Mouse (Mus musculus) urinary bladder, adult 2 months (tissue): ENCODE results near the gene Gm21985. TPM values are rescaled to one million over a fixed set of nuclear protein-coding genes. Genes with fewer than 3 reads are reported as not detected.

Source experiments
- DNase-seq: peaks from one replicate; pipeline ENCODE4 v3.0.0; 2022; ENCODE audit warnings: low spot score
- polyA plus RNA-seq: library from polyadenylated mRNA; depleted of rRNA; stranded (reverse); fragments of >200 nt; gene quantifications from 2 replicates; pipeline ENCODE4 v1.2.3, GENCODE M21; 2012; rRNA removed

Gene Gm21985
- 0.03 and 0.06 TPM in 2 replicates for polyA plus RNA-seq

- DNase-seq = no peak
Observed at GRCm38 (mm10) chr2:112266242-112266592, at the start of gene Gm21985. Gm21985 (plus strand) TSS chr2:112266314.

- DNase-seq = no peak
Observed at GRCm38 (mm10) chr2:112217614-112218013, 48.5 kb upstream of the Gm21985 start.

DNA sequence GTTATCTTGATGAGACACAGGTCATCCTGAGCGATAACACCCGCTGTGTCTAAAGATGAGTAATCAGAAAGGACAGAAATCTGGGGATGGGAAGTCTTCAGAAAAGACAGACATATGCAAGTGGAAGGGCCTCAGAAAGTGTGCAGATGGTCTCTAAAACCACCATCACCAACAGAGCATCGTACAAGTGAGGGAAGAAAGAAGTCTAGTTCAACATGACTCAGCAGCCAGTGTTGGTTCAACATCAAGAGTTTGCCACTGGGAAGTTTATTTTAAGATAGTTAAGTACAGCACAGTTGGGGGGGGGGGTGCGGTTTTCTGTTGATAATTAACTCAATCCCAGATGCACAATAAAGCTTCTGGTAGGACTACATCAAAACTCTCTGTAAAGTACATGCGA lies 45.2 kb upstream of the Gm21985 start:
- DNase-seq = no peak

DNA sequence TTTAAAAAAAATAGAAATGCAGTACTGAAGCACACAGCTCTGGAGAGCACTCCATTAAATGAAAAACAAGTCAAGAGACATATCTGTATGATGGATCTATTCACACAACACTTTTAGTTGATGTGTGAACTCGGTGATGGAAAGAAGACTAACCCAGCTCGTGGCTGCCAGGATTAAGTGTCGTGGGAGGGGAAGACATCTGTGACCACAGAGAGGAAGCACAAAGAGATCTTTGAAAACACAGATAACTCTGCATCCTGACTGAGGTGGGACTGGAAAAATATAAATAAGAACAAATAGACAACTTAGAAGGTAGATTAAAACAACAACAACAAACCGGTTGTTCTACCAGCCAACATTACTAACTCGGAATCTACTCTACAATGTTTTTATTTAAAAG lies 43.5 kb upstream of the Gm21985 start:
- no peak for DNase-seq

DNA sequence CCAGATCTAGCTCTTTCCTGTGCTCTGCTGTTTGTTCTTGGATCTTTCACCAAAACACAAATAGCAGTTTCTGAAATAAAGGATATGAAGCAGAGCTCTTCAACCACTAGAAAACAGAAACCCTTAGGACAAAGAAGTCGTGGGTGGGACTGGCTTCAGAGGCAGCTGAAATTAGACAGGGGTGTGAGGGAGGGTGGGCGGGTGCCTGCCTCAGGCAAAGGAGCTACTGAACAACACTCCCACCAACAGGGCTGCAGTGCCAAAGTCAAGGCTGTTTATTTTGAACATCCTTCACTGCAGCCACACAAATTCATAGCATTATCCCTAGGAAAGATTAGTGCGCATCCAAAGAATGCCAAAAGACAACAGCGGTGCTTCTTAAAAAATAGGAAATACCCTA lies 41.8 kb upstream of the Gm21985 start:
- no peak for DNase-seq

- no peak for DNase-seq
Observed at GRCm38 (mm10) chr2:112232623-112233022, 33.5 kb upstream of the Gm21985 start.

- no peak for DNase-seq
Observed at GRCm38 (mm10) chr2:112236620-112237019, 29.5 kb upstream of the Gm21985 start.

- DNase-seq = no peak
Observed at GRCm38 (mm10) chr2:112238006-112238405, 28.1 kb upstream of the Gm21985 start.

- DNase-seq = peak; percentile 78
Observed at GRCm38 (mm10) chr2:112239212-112239934, 26.7 kb upstream of the Gm21985 start, which contains the start of gene Lpcat4. Lpcat4 (plus strand) TSS chr2:112239468.

DNA sequence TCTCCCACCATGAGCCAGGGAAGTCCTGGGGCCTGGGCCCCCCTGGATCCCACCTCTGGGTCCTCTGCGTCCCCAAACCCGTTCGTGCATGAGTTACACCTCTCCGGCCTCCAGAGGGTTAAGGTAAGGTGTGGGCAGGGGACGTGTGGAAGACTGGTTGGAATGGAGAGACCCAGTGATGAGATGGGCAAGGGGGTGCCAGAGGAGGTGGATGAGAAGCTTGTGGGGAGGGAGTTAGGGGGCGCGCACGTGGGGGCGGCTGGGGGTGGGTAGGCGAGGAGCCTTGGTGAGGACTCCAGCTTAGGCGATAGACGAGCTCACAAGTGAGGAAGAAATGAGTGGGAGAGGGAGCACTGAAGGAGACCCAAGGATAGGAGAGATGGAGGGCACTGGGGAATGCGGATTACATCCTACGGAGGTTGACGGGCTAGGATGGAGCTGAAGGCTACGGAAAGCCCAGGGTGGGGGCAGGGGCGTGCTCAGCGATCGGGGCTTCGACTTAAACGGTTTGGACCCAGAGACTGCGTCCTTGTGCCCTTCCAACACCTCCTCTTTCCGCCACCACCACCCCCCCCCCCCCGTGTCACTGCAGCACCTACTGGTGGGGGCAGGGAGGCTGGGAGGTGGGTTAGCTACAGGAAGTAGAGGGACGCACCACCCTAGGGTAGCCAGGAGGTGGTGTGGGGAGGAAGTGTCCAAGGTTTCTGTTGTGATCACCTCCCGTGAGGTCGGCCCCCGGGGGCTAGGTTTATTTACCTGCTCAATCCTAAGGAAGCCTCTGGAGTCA lies 26.0 kb upstream of the Gm21985 start:
- no peak for DNase-seq

GRCm38 (mm10) chr2:112241787-112242186 lies 24.3 kb upstream of the Gm21985 start:
- no peak for DNase-seq

DNA sequence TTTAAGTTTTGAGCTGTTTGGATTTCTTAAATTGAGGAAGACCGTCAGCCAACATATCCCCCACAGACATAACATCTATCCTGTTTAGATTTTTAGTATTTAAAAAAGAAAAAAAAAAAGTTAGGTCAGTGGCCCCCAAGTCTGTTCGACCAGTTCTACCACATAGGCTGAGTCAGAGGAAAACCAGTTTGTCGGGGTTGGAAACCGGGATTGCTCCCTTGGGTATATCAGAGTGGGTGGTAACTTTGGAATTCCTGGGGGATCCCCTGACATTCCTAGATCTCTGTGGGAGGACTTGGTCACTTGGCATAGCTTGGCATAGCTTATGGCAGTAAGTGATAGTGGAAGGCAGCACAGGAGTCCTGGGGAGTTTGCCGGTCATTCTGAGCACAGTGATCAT lies 20.8 kb upstream of the Gm21985 start:
- DNase-seq = no peak

DNA sequence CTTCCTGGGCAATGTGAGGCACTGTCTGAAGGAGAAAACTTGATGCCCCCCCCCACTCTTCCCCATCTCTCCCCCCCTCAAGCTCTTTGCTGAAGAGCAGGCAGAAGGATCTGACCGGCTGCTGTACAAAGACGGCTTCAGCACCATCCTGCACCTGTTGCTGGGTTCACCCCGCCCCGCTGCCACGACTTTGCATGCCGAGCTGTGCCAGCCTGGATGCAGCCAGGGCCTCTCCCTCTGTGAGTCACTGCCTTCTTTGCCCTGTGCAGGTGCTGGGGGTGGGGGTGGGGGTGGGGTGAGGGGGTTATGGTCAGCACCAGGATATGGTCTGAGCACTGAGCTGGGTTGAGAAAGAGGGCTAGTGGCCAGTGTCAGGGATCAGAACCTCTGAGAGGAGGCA lies 19.9 kb upstream of the Gm21985 start:
- no peak for DNase-seq

DNA sequence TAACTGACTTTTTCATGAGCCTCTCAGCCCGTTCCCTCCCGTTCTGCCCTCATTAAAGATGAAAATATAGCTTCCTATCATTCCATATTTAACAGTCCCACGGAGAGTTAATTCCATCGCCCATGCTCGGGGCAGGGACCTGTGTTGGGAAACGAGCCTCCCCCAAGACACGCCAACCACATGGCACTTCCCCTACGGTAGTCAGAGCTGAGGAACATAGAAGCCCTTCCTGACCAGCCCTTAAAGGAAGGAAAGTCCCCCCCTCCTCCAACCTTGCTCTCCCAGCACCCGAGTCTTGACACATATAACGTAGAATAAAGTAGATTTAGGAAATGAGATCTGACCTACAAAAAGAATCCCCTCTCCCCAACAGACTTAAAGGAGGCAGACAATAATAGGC lies 18.8 kb upstream of the Gm21985 start:
- DNase-seq = no peak

- no peak for DNase-seq
Observed at GRCm38 (mm10) chr2:112249780-112250453, 16.2 kb upstream of the Gm21985 start.

- DNase-seq = no peak
Observed at GRCm38 (mm10) chr2:112254675-112255515, 11.2 kb upstream of the Gm21985 start.

- DNase-seq = no peak
Observed at GRCm38 (mm10) chr2:112259241-112259962, 6.7 kb upstream of the Gm21985 start, which contains the start of gene Nutm1. Nutm1 (minus strand) TSS chr2:112259291.

GRCm38 (mm10) chr2:112261748-112262653 lies 4.1 kb upstream of the Gm21985 start, which contains the start of gene Nop10:
Nop10 (plus strand) TSS chr2:112261926.
- DNase-seq = peak; percentile 65

- DNase-seq = no peak
Observed at GRCm38 (mm10) chr2:112262779-112263295, 3.3 kb upstream of the Gm21985 start.

- DNase-seq = no peak
Observed at GRCm38 (mm10) chr2:112264364-112264763, 1.8 kb upstream of the Gm21985 start.
